Mouse (Mus musculus): ENCODE measurements at regions not wholly inside any gene's neighbourhood (a gene's known extent, or its start where the extent isn't known, plus 50 kb on each side); places are given as distances from the start of the nearest gene placed in this dataset.

DNA sequence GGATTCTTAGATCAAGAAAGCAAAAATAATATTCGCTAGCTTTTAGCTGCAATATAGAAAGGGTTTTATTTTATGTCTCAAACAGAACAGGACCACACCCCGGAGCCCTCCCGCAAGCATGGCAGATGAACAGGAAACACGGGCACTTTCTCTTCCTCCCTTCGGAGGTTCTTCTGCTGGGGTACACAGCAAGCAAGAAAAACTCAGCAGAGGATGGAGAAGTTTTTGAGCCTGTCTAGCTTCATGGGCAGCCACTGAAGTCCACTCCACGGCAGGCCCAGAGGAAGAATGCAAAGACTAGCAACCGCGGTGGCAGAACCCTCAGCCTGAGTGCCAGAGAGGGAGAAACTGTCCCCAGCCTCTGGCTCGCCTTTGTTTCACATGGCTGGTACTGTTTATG is 174.7 kb upstream of the Ap5m1 start:
- no peak for ATAC-seq (replicated peaks; ENCODE audit: insufficient number of reproducible peaks, insufficient read depth, low FRiP score, low read depth)

DNA sequence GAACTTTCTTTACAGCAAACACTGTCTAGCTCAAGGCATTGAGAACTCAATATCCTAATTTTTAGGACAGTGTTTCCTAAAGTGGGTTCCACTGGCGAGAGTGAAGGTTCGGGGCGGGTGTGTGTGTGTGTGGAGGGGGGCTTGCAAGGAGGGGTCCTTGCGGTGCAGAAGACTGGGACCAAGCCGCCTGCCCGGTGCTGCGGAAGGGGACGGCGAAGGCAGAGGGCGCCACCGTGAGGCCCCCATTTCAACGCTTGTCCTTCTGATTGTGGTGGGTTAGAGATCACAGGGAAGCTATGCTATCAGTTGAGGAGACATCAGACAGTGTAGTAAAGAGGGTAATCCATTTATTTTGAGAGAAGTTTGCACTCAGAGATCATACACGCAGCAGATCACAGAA is 176.9 kb upstream of the Ap5m1 start:
- no peaks in the 10 kb centered on the region for H3K4me1 ChIP-seq (replicated peaks)
- H3K4me3 ChIP-seq: no peak overlapping the region
- peak overlapping the region; percentile 30; the same call in 1 of the 2 replicates for H3K4me2 ChIP-seq
- H3K27me3 ChIP-seq: peaks cover 9% of the 10 kb centered on the region
- 3% methylated on average over 13 of the region's 13 CpGs for WGBS
- no peak for ATAC-seq (replicated peaks; ENCODE audit: insufficient number of reproducible peaks, insufficient read depth, low FRiP score, low read depth)
- H3K36me3 ChIP-seq: no peaks in the 10 kb centered on the region
- no peaks in the 10 kb centered on the region for H3K9me3 ChIP-seq (replicated peaks)
- no peak overlapping the region for H3K9ac ChIP-seq
- no peak overlapping the region for H3K27ac ChIP-seq

More for the DNA sequence above, 174.7 kb upstream of the Ap5m1 start:
- Histone ChIP-seq H3K4me2 (no peak overlapping the region), H3K4me1 (replicated peaks) (no peaks in the 10 kb centered on the region), H3K36me3 (no peaks in the 10 kb centered on the region), H3K9me3 (replicated peaks) (no peaks in the 10 kb centered on the region), H3K27ac (no peak overlapping the region), H3K27me3 (peaks cover 11% of the 10 kb centered on the region), H3K9ac (no peak overlapping the region), H3K4me3 (no peak overlapping the region)
- 73% methylated on average over 9 of the region's 9 CpGs for WGBS

DNA sequence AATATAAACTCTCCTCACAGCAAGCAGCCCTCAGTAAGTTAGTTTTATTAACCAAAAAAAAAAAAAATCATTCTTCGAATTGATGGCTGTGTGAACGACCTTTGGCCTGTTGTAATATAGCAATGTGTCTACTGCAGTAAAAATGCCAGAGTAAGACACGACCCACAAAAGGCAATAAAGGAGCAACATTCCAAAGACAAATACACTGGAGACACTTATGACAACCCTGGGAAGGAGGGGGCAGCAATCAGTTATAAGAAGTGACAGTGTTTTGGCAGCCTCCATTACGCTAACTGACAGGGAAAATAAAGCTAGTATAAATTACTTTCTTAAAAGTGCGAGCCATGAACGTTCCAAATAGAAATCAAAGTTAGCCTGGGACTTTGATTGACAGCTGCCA is 185.9 kb upstream of the Ap5m1 start:
- Histone ChIP-seq H3K9ac (no peak overlapping the region), H3K27ac (no peak overlapping the region), H3K4me2 (no peak overlapping the region), H3K4me3 (no peak overlapping the region), H3K27me3 (no peaks in the 10 kb centered on the region), H3K9me3 (replicated peaks) (no peaks in the 10 kb centered on the region), H3K36me3 (no peaks in the 10 kb centered on the region), H3K4me1 (replicated peaks) (no peaks in the 10 kb centered on the region)
- no peak for ATAC-seq (replicated peaks; ENCODE audit: insufficient number of reproducible peaks, insufficient read depth, low FRiP score, low read depth)
- 58% methylated on average over 6 of the region's 6 CpGs for WGBS

DNA sequence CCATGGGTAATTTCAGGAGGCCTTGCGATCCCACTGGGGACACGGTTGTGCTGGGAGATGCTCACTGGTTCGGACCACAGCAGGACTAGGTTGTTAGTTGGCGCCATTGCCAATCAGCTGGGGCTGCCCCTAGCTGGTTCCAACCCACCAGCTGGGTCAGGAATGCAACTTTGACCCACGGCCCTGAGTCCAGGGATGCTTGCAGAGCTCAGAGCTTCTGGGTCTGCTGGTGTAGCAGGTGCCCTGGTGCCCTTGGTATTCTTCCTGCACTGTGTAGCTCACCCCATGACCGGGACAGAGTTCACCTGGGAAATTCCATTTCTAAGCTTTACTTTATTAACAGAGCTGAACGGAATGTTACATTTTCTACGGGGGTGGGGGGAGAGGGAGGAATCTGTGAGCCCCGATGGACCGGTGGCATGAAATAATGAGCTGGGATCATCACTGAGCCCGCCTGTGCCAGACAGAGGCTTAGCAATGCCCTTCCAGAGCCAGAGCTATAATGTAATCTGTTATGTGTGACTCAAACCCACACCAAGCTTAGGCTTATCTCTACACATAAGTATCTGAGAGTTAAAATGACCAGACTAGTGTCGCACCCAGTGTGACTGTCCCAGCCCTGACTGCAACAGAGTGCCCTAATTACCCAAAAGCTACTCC is 187.8 kb upstream of the Ap5m1 start:
- WGBS: 66% methylated on average over 12 of the region's 12 CpGs
- H3K4me3 ChIP-seq: no peak overlapping the region
- H3K9ac ChIP-seq: no peak overlapping the region
- H3K4me2 ChIP-seq: no peak overlapping the region
- H3K27ac ChIP-seq: no peak overlapping the region
- no peaks in the 10 kb centered on the region for H3K27me3 ChIP-seq
- H3K4me1 ChIP-seq (replicated peaks): no peaks in the 10 kb centered on the region
- no peak for ATAC-seq (replicated peaks; ENCODE audit: insufficient number of reproducible peaks, insufficient read depth, low FRiP score, low read depth)
- H3K36me3 ChIP-seq: no peaks in the 10 kb centered on the region
- no peaks in the 10 kb centered on the region for H3K9me3 ChIP-seq (replicated peaks)

DNA sequence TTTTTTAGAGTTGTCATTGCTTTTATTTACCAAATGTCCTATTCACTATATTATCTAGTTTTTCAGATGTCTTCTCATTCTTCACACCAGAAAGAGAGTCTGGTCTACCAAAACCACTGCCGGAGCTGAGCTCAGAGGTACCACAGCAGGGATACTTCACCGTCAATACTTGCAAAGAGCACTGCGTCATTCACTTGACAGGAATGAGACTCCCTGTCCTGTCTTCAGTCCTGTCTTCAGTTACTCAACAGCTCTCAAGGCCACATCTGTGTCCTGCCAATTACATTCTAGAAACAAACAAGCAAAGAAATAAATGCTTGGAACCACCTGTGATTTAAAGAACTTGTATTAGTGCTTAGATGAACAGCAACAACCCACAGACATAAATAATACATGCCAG is 194.6 kb upstream of the Ap5m1 start:
- H3K4me1 ChIP-seq (replicated peaks): no peaks in the 10 kb centered on the region
- 74% methylated on average over 3 of the region's 3 CpGs for WGBS
- H3K36me3 ChIP-seq: no peaks in the 10 kb centered on the region
- H3K4me2 ChIP-seq: no peak overlapping the region
- H3K9me3 ChIP-seq (replicated peaks): no peaks in the 10 kb centered on the region
- ATAC-seq (replicated peaks; ENCODE audit: insufficient number of reproducible peaks, insufficient read depth, low FRiP score, low read depth): no peak
- H3K4me3 ChIP-seq: no peak overlapping the region
- H3K27ac ChIP-seq: no peak overlapping the region
- no peak overlapping the region for H3K9ac ChIP-seq
- H3K27me3 ChIP-seq: no peaks in the 10 kb centered on the region

DNA sequence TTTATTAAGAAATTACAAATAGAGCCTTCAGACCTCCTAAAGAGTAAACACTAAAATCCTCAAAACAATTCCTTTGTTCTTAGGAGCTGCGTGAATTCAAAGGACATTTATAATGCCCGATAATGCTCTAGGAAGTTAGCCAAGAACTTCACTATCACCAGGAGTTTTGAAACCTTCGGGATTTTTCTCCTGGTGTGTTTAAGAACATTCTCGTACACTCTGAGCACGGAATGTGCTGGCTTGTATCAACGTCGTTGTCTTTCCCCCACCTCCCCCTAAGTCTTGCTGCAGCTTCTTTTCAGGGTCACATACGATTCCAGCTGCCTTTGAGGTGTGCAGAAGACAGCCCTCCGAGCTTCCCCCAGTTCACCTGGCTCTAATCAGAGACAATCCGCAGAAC is 195.9 kb upstream of the Ap5m1 start:
- H3K9ac ChIP-seq: no peak overlapping the region
- no peak overlapping the region for H3K4me3 ChIP-seq
- WGBS: 40% methylated on average over 10 of the region's 10 CpGs
- no peaks in the 10 kb centered on the region for H3K27me3 ChIP-seq
- ATAC-seq (replicated peaks; ENCODE audit: insufficient number of reproducible peaks, insufficient read depth, low FRiP score, low read depth): no peak
- H3K36me3 ChIP-seq: no peaks in the 10 kb centered on the region
- no peaks in the 10 kb centered on the region for H3K4me1 ChIP-seq (replicated peaks)
- H3K4me2 ChIP-seq: no peak overlapping the region
- no peak overlapping the region for H3K27ac ChIP-seq
- H3K9me3 ChIP-seq (replicated peaks): no peaks in the 10 kb centered on the region

DNA sequence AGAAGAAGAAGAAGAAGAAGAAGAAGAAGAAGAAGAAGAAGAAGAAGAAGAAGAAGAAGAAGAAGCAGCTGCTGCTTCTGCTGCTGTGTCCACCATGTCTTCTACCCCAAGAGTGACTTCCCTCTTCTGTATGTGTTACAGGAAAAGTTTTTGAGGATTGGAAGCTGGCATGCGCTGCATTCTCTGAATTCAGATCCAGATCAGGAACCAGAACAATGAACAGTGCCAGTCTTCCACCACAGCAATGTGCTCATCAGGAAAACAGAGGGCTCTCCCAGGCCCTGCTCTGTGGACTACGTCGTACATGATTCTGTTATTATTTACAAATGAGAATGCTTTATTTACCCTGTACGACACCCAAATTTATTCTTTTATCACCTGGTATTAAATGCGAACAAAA is 181.8 kb upstream of the Otx2 start:
- Histone ChIP-seq H3K27me3 (peaks cover 11% of the 10 kb centered on the region; the same call in 1 of the 2 replicates), H3K36me3 (no peaks in the 10 kb centered on the region), H3K27ac (no peak overlapping the region), H3K9ac (no peak overlapping the region), H3K4me1 (replicated peaks) (no peaks in the 10 kb centered on the region), H3K9me3 (replicated peaks) (no peaks in the 10 kb centered on the region), H3K4me2 (no peak overlapping the region), H3K4me3 (no peak overlapping the region)
- no peak for ATAC-seq (replicated peaks; ENCODE audit: insufficient number of reproducible peaks, insufficient read depth, low FRiP score, low read depth)
- 84% methylated on average over 5 of the region's 5 CpGs for WGBS

DNA sequence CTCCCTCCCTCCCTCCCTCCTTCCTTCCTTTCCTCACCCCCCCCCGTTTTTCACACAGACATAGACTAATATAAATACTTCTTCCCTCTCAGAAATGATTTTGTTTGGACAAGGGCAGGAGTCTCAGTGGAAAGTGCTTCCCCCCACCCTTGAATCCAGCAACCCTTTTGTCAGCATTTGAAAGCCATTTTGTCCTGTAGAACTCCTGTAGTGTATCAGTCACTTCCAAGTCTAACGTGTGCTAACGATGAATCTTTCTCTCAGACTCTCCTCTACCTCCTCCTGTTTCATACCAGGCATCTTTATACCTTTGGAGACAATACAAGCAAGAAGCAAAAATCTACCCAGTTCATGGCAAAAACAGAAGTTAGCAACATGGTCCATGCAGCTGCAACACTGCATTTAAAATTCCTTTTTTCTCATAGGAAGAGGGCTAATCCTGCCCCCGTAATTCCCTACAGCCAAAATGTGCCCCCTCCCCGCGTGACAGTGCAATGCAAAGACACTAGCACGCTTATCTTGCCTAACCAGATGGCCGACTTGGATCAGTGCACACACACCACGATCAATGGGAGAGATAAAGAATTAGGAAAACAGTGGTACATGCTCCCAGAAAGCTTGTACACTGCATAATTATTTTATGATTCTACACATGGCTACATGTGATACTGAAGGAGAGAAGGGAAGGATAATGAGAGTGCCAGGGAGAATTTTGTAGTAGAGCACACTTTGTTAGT is 180.7 kb upstream of the Otx2 start:
- no peak overlapping the region for H3K4me2 ChIP-seq
- 44% methylated on average over 9 of the region's 9 CpGs for WGBS
- no peak overlapping the region for H3K4me3 ChIP-seq
- H3K9me3 ChIP-seq (replicated peaks): no peaks in the 10 kb centered on the region
- H3K4me1 ChIP-seq (replicated peaks): no peaks in the 10 kb centered on the region
- no peak overlapping the region for H3K27ac ChIP-seq
- H3K36me3 ChIP-seq: no peaks in the 10 kb centered on the region
- no peak for ATAC-seq (replicated peaks; ENCODE audit: insufficient number of reproducible peaks, insufficient read depth, low FRiP score, low read depth)
- no peak overlapping the region for H3K9ac ChIP-seq
- peaks cover 11% of the 10 kb centered on the region; the same call in 1 of the 2 replicates for H3K27me3 ChIP-seq

DNA sequence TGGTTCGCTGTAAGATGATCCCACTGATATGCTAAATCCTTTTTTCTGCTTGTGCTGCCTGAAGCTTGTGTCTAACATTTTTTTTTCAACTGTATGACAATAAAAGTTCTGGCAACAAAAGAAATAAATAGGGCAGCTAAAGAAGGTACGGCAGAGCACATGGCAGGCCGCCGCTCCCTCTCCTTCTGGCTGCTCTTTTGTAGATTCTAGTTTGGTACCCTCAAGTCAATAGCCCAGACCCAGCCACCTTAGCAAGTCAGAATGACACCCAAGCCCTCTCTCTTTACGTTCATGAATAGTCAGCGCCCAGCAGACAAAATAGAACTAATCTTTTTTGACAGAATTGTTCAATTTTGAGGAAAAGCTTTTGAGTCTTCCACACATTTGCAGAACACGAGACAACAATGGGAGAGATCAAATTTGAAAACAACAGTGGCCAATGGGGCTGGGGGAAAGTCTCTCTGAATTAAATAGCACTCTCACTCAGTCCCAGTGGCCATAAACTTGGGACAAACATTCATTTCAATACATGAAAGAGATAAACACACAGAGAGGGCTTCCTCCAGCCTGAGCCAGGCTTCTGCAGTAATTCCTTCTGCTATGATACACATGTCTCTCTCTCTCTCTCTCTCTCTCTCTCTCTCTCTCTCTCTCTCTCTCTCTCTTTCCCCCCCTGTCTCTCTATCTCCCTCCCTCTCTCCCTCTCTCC is 180.0 kb upstream of the Otx2 start:
- Histone ChIP-seq H3K9me3 (replicated peaks) (no peaks in the 10 kb centered on the region), H3K4me2 (no peak overlapping the region), H3K4me3 (no peak overlapping the region), H3K27ac (no peak overlapping the region), H3K9ac (no peak overlapping the region), H3K4me1 (replicated peaks) (no peaks in the 10 kb centered on the region), H3K36me3 (no peaks in the 10 kb centered on the region), H3K27me3 (peaks cover 11% of the 10 kb centered on the region; the same call in 1 of the 2 replicates)
- ATAC-seq (replicated peaks; ENCODE audit: insufficient number of reproducible peaks, insufficient read depth, low FRiP score, low read depth): no peak
- 59% methylated on average over 7 of the region's 7 CpGs for WGBS

DNA sequence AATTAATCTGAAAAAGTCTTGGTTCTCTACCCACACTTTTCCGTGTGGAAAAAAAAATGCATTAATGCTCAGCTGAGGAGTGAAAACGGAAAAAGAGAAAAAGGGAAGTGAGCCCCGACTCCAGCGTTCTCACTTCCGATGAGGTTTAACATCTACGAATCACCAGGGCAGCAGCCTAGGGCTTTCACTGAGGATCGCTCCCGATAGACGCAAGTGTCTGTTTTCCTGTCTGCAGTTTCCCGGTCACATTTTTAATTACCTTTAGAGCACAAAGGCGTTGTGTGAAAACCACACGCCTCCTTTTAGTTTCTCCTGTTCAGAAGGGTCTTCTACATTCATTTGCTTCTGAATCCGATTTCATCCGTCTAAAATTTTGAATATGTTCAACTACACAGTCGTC is 179.2 kb upstream of the Otx2 start:
- peaks cover 11% of the 10 kb centered on the region; the same call in 1 of the 2 replicates for H3K27me3 ChIP-seq
- ATAC-seq (replicated peaks; ENCODE audit: insufficient number of reproducible peaks, insufficient read depth, low FRiP score, low read depth): no peak
- peak overlapping the region; percentile 31 for H3K4me3 ChIP-seq
- no peaks in the 10 kb centered on the region for H3K4me1 ChIP-seq (replicated peaks)
- H3K4me2 ChIP-seq: peak overlapping the region; percentile 56
- no peak overlapping the region for H3K9ac ChIP-seq
- no peaks in the 10 kb centered on the region for H3K36me3 ChIP-seq
- no peaks in the 10 kb centered on the region for H3K9me3 ChIP-seq (replicated peaks)
- 12% methylated on average over 15 of the region's 15 CpGs for WGBS
- no peak overlapping the region for H3K27ac ChIP-seq

DNA sequence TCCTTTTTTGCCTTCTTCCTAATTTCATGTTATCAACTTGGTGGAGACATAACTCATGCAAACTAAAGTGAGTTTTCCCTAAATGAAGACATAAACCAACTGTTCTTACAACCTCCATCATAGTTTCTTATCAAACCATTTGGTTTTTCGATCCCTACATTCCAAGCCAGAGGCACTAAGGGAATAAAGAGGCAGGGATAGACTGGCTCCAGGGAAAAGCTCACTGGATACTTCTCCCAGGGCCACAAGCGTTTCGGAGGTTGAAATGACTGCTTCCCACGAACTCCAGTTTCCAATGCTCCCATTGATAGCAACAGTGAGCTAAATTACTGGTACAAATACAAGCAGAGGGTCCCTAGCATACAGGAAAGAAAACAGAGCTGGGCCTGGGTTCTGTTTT is 178.4 kb upstream of the Otx2 start:
- H3K9ac ChIP-seq: no peak overlapping the region
- H3K9me3 ChIP-seq (replicated peaks): no peaks in the 10 kb centered on the region
- H3K4me3 ChIP-seq: no peak overlapping the region
- WGBS: 47% methylated on average over 4 of the region's 4 CpGs
- H3K4me1 ChIP-seq (replicated peaks): no peaks in the 10 kb centered on the region
- H3K27me3 ChIP-seq: peaks cover 11% of the 10 kb centered on the region; the same call in 1 of the 2 replicates
- no peak overlapping the region for H3K4me2 ChIP-seq
- H3K27ac ChIP-seq: no peak overlapping the region
- H3K36me3 ChIP-seq: no peaks in the 10 kb centered on the region
- no peak for ATAC-seq (replicated peaks; ENCODE audit: insufficient number of reproducible peaks, insufficient read depth, low FRiP score, low read depth)
